Mouse (Mus musculus): ENCODE results near the gene Ptprt.

DNA sequence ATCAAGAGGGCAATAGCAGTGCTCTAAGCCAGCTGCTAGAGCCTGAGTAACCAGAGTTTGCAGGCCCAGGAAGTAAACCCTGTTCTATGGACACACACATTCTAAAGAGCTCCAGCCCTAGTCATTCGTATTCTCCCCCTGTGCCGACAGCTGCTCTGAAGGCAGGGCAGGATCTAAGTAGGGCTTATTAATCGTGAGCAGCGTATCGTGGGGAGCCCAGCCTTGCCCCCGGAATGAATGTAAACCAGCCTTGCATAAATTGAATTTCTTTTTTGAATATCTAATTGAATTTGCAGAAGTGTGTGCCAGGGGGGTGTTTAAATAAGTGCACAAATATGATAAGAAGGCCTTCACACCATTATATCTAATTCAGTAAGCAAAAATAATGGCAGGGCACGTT is 283.6 kb downstream of the Ptprt start:
- no peak for TF ChIP-seq CTCF (conservative IDR thresholded peaks at IDR 0.05; ENCODE audit: insufficient read depth, insufficient read length, low read depth, low read length)
- TF ChIP-seq POLR2A (IDR thresholded peaks at IDR 0.05; ENCODE audit: low read depth, low read length), result no peak

Measured in kidney, adult 2 months (tissue).